Mouse (Mus musculus): ENCODE measurements around the gene 4930442H23Rik. TPM values are rescaled to one million over a fixed set of nuclear protein-coding genes. Genes with fewer than 3 reads are reported as not detected.

The 4930442H23Rik gene
- total and polyA plus RNA-seq, 2 experiments from 2014 or later: not detected

GRCm38 (mm10) chr10:81136706-81137231 is 46.9 kb downstream of the 4930442H23Rik start:
- WGBS: 1% methylated on average over 38 of the region's 50 CpGs
- no peak for TF ChIP-seq CTCF (IDR thresholded peaks at IDR 0.05)
- Histone ChIP-seq H3K9me3 (ENCODE audit: low read length) (no peaks in the 10 kb centered on the region), H3K36me3 (ENCODE audit: insufficient read depth, low read length) (no peaks in the 10 kb centered on the region), H3K4me2 (ENCODE audit: low read depth, low read length, poor library complexity, severe bottlenecking) (peak overlapping the region; percentile 100), H3K9ac (replicated peaks; ENCODE audit: low read length, poor library complexity, severe bottlenecking) (peak overlapping the region; percentile 97), H3K27me3 (ENCODE audit: insufficient read depth, low read length) (peaks cover 13% of the 10 kb centered on the region), H3K4me3 (ENCODE audit: low read depth, low read length) (peak overlapping the region; percentile 92), H3K27ac (ENCODE audit: low read depth, low read length) (peak overlapping the region; percentile 92), H3K4me1 (ENCODE audit: insufficient read depth, low read length) (peaks cover 8% of the 10 kb centered on the region; the same call in 1 of the 2 replicates)
- ATAC-seq (ENCODE audit: low FRiP score) (peak; percentile 31), DNase-seq (ENCODE audit: low spot score) (no peak)

- peak overlapping the region; percentile 97 for H3K9ac ChIP-seq (replicated peaks; ENCODE audit: low read length, poor library complexity, severe bottlenecking)
- no peak; the same call in 1 of the 2 replicates for TF ChIP-seq CTCF (IDR thresholded peaks at IDR 0.05)
- DNase-seq (ENCODE audit: low spot score) (peak; percentile 84), ATAC-seq (ENCODE audit: low FRiP score) (peak; percentile 9; the same call in 1 of the 2 replicates)
- H3K4me2 ChIP-seq (ENCODE audit: low read depth, low read length, poor library complexity, severe bottlenecking): peak overlapping the region; percentile 100
- WGBS: under 1% methylated on average over 66 of the region's 86 CpGs
- no peaks in the 10 kb centered on the region for H3K36me3 ChIP-seq (ENCODE audit: insufficient read depth, low read length)
- peaks cover 8% of the 10 kb centered on the region; the same call in 1 of the 2 replicates for H3K4me1 ChIP-seq (ENCODE audit: insufficient read depth, low read length)
- H3K27ac ChIP-seq (ENCODE audit: low read depth, low read length): peak overlapping the region; percentile 92
- H3K4me3 ChIP-seq (ENCODE audit: low read depth, low read length): peak overlapping the region; percentile 92
- no peaks in the 10 kb centered on the region for H3K9me3 ChIP-seq (ENCODE audit: low read length)
- H3K27me3 ChIP-seq (ENCODE audit: insufficient read depth, low read length): peaks cover 13% of the 10 kb centered on the region
These were observed 47.6 kb downstream of the 4930442H23Rik start for GRCm38 (mm10) chr10:81135831-81136705.

GRCm38 (mm10) chr10:81134966-81135681 is 48.5 kb downstream of the 4930442H23Rik start, which contains the start of gene Zbtb7a:
Zbtb7a (plus strand) TSS chr10:81135220.
- 1% methylated on average over 39 of the region's 41 CpGs for WGBS
- Histone ChIP-seq H3K4me2 (ENCODE audit: low read depth, low read length, poor library complexity, severe bottlenecking) (peak within 1 kb of the TSS; percentile 100), H3K27ac (ENCODE audit: low read depth, low read length) (peak within 1 kb of the TSS; percentile 92), H3K36me3 (ENCODE audit: insufficient read depth, low read length) (no peaks in the 10 kb centered on the region), H3K4me1 (ENCODE audit: insufficient read depth, low read length) (0 out of 2 replicates have a peak, but pooled peaks cover 5% of the 10 kb centered on the region), H3K27me3 (ENCODE audit: insufficient read depth, low read length) (peaks cover 13% of the 10 kb centered on the region), H3K4me3 (ENCODE audit: low read depth, low read length) (peak within 1 kb of the TSS; percentile 92), H3K9ac (replicated peaks; ENCODE audit: low read length, poor library complexity, severe bottlenecking) (peak within 1 kb of the TSS; percentile 97), H3K9me3 (ENCODE audit: low read length) (no peaks in the 10 kb centered on the region)
- TF ChIP-seq CTCF (IDR thresholded peaks at IDR 0.05): no peak
- DNase-seq (ENCODE audit: low spot score) (no peak), ATAC-seq (ENCODE audit: low FRiP score) (no peak)

GRCm38 (mm10) chr10:81134181-81134587 is 49.5 kb downstream of the 4930442H23Rik start:
- H3K36me3 ChIP-seq (ENCODE audit: insufficient read depth, low read length): no peaks in the 10 kb centered on the region
- peaks cover 13% of the 10 kb centered on the region for H3K27me3 ChIP-seq (ENCODE audit: insufficient read depth, low read length)
- no peak overlapping the region for H3K9ac ChIP-seq (replicated peaks; ENCODE audit: low read length, poor library complexity, severe bottlenecking)
- H3K4me2 ChIP-seq (ENCODE audit: low read depth, low read length, poor library complexity, severe bottlenecking): no peak overlapping the region
- no peaks in the 10 kb centered on the region for H3K9me3 ChIP-seq (ENCODE audit: low read length)
- TF ChIP-seq CTCF (IDR thresholded peaks at IDR 0.05): no peak
- DNase-seq (ENCODE audit: low spot score) (no peak), ATAC-seq (ENCODE audit: low FRiP score) (no peak)
- no peak overlapping the region for H3K27ac ChIP-seq (ENCODE audit: low read depth, low read length)
- H3K4me3 ChIP-seq (ENCODE audit: low read depth, low read length): no peak overlapping the region
- 0 out of 2 replicates have a peak, but pooled peaks cover 6% of the 10 kb centered on the region for H3K4me1 ChIP-seq (ENCODE audit: insufficient read depth, low read length)
- under 1% methylated on average over 16 of the region's 16 CpGs for WGBS

Other genes starting within 250 kb of the 4930442H23Rik start
- 27.6 and 40.7 TPM in 2 replicates for gene Gng7, start 168.9 kb downstream of the 4930442H23Rik start, total RNA-seq (2014; rRNA removed)
- gene Gng7, start 168.9 kb downstream of the 4930442H23Rik start, polyA plus RNA-seq (2015; fragmentation: Nextera tagmentation; extraction: Ambion mirVana): 29.5 and 29.9 TPM in 2 replicates
- 104 and 119 TPM in 2 replicates for gene Diras1, start 158.2 kb downstream of the 4930442H23Rik start, total RNA-seq (2014; rRNA removed)
- 95.2 and 98.3 TPM in 2 replicates for gene Diras1, start 158.2 kb downstream of the 4930442H23Rik start, polyA plus RNA-seq (2015; fragmentation: Nextera tagmentation; extraction: Ambion mirVana)
- gene Slc39a3, start 146.4 kb downstream of the 4930442H23Rik start, total RNA-seq (2014; rRNA removed): 115 and 122 TPM in 2 replicates
- 50.2 and 54.7 TPM in 2 replicates for gene Slc39a3, start 146.4 kb downstream of the 4930442H23Rik start, polyA plus RNA-seq (2015; fragmentation: Nextera tagmentation; extraction: Ambion mirVana)
- 216 and 236 TPM in 2 replicates for gene Sgta, start 123.7 kb downstream of the 4930442H23Rik start, total RNA-seq (2014; rRNA removed)
- 325 and 348 TPM in 2 replicates for gene Sgta, start 123.7 kb downstream of the 4930442H23Rik start, polyA plus RNA-seq (2015; fragmentation: Nextera tagmentation; extraction: Ambion mirVana)
- 59.9 and 67.1 TPM in 2 replicates for gene Thop1, start 113.8 kb downstream of the 4930442H23Rik start, total RNA-seq (2014; rRNA removed)
- 35.2 and 35.8 TPM in 2 replicates for gene Thop1, start 113.8 kb downstream of the 4930442H23Rik start, polyA plus RNA-seq (2015; fragmentation: Nextera tagmentation; extraction: Ambion mirVana)
- gene Creb3l3, start 85.0 kb downstream of the 4930442H23Rik start, total RNA-seq (2014; rRNA removed): 0.28 and 1.6 TPM in 2 replicates
- gene Creb3l3, start 85.0 kb downstream of the 4930442H23Rik start, polyA plus RNA-seq (2015; fragmentation: Nextera tagmentation; extraction: Ambion mirVana): 0.62 and 0.81 TPM in 2 replicates
- gene Map2k2, start 77.9 kb downstream of the 4930442H23Rik start, total RNA-seq (2014; rRNA removed): 256 and 261 TPM in 2 replicates
- gene Map2k2, start 77.9 kb downstream of the 4930442H23Rik start, polyA plus RNA-seq (2015; fragmentation: Nextera tagmentation; extraction: Ambion mirVana): 210 and 218 TPM in 2 replicates
- gene Zbtb7a, start 48.6 kb downstream of the 4930442H23Rik start, total RNA-seq (2014; rRNA removed): 23.6 and 29.5 TPM in 2 replicates
- gene Zbtb7a, start 48.6 kb downstream of the 4930442H23Rik start, polyA plus RNA-seq (2015; fragmentation: Nextera tagmentation; extraction: Ambion mirVana): 16.1 and 18.0 TPM in 2 replicates
- gene Pias4, start 15.9 kb downstream of the 4930442H23Rik start, total RNA-seq (2014; rRNA removed): 31.2 and 38.0 TPM in 2 replicates
- gene Pias4, start 15.9 kb downstream of the 4930442H23Rik start, polyA plus RNA-seq (2015; fragmentation: Nextera tagmentation; extraction: Ambion mirVana): 30.1 and 31.3 TPM in 2 replicates
- 2,062 and 2,304 TPM in 2 replicates for gene Eef2, start 7.2 kb downstream of the 4930442H23Rik start, total RNA-seq (2014; rRNA removed)
- gene Eef2, start 7.2 kb downstream of the 4930442H23Rik start, polyA plus RNA-seq (2015; fragmentation: Nextera tagmentation; extraction: Ambion mirVana): 440 and 459 TPM in 2 replicates
- 56.7 and 88.8 TPM in 2 replicates for gene Dapk3, start 844 bp downstream of the 4930442H23Rik start, total RNA-seq (2014; rRNA removed)
- gene Dapk3, start 844 bp downstream of the 4930442H23Rik start, polyA plus RNA-seq (2015; fragmentation: Nextera tagmentation; extraction: Ambion mirVana): 59.1 and 60.9 TPM in 2 replicates
- gene Nmrk2, start 18.2 kb upstream of the 4930442H23Rik start, total RNA-seq (2014; rRNA removed): not detected in 2 replicates
- gene Nmrk2, start 18.2 kb upstream of the 4930442H23Rik start, polyA plus RNA-seq (2015; fragmentation: Nextera tagmentation; extraction: Ambion mirVana): 0.14 TPM in 1 of 2 replicates, not detected in the other
- gene Atcay, start 47.0 kb upstream of the 4930442H23Rik start, total RNA-seq (2014; rRNA removed): 195 and 200 TPM in 2 replicates
- 91.4 and 94.1 TPM in 2 replicates for gene Atcay, start 47.0 kb upstream of the 4930442H23Rik start, polyA plus RNA-seq (2015; fragmentation: Nextera tagmentation; extraction: Ambion mirVana)
- 61.3 and 70.2 TPM in 2 replicates for gene Zfr2, start 49.3 kb upstream of the 4930442H23Rik start, total RNA-seq (2014; rRNA removed)
- gene Zfr2, start 49.3 kb upstream of the 4930442H23Rik start, polyA plus RNA-seq (2015; fragmentation: Nextera tagmentation; extraction: Ambion mirVana): 24.9 and 25.3 TPM in 2 replicates
- gene Matk, start 69.1 kb upstream of the 4930442H23Rik start, total RNA-seq (2014; rRNA removed): 110 and 114 TPM in 2 replicates
- 96.9 and 108 TPM in 2 replicates for gene Matk, start 69.1 kb upstream of the 4930442H23Rik start, polyA plus RNA-seq (2015; fragmentation: Nextera tagmentation; extraction: Ambion mirVana)
- gene Mrpl54, start 83.1 kb upstream of the 4930442H23Rik start, total RNA-seq (2014; rRNA removed): 145 and 164 TPM in 2 replicates
- 162 and 179 TPM in 2 replicates for gene Mrpl54, start 83.1 kb upstream of the 4930442H23Rik start, polyA plus RNA-seq (2015; fragmentation: Nextera tagmentation; extraction: Ambion mirVana)
- gene Apba3, start 83.1 kb upstream of the 4930442H23Rik start, total RNA-seq (2014; rRNA removed): 45.0 and 64.8 TPM in 2 replicates
- 25.0 and 25.2 TPM in 2 replicates for gene Apba3, start 83.1 kb upstream of the 4930442H23Rik start, polyA plus RNA-seq (2015; fragmentation: Nextera tagmentation; extraction: Ambion mirVana)
- 6.5 and 9.2 TPM in 2 replicates for gene Tjp3, start 107.7 kb upstream of the 4930442H23Rik start, total RNA-seq (2014; rRNA removed)
- gene Tjp3, start 107.7 kb upstream of the 4930442H23Rik start, polyA plus RNA-seq (2015; fragmentation: Nextera tagmentation; extraction: Ambion mirVana): 5.1 and 6.3 TPM in 2 replicates
- gene Pip5k1c, start 109.1 kb upstream of the 4930442H23Rik start, total RNA-seq (2014; rRNA removed): 248 and 256 TPM in 2 replicates
- 125 and 129 TPM in 2 replicates for gene Pip5k1c, start 109.1 kb upstream of the 4930442H23Rik start, polyA plus RNA-seq (2015; fragmentation: Nextera tagmentation; extraction: Ambion mirVana)
- 19.5 and 22.7 TPM in 2 replicates for gene Cactin, start 137.3 kb upstream of the 4930442H23Rik start, total RNA-seq (2014; rRNA removed)
- 18.4 and 20.2 TPM in 2 replicates for gene Cactin, start 137.3 kb upstream of the 4930442H23Rik start, polyA plus RNA-seq (2015; fragmentation: Nextera tagmentation; extraction: Ambion mirVana)
- 4.3 and 7.0 TPM in 2 replicates for gene Tbxa2r, start 144.9 kb upstream of the 4930442H23Rik start, total RNA-seq (2014; rRNA removed)
- gene Tbxa2r, start 144.9 kb upstream of the 4930442H23Rik start, polyA plus RNA-seq (2015; fragmentation: Nextera tagmentation; extraction: Ambion mirVana): 3.8 and 4.7 TPM in 2 replicates
- 0.09 and 0.16 TPM in 2 replicates for gene Gipc3, start 159.4 kb upstream of the 4930442H23Rik start, total RNA-seq (2014; rRNA removed)
- gene Gipc3, start 159.4 kb upstream of the 4930442H23Rik start, polyA plus RNA-seq (2015; fragmentation: Nextera tagmentation; extraction: Ambion mirVana): not detected in 2 replicates
- gene Hmg20b, start 166.6 kb upstream of the 4930442H23Rik start, total RNA-seq (2014; rRNA removed): 9.6 and 12.6 TPM in 2 replicates
- 23.4 and 24.5 TPM in 2 replicates for gene Hmg20b, start 166.6 kb upstream of the 4930442H23Rik start, polyA plus RNA-seq (2015; fragmentation: Nextera tagmentation; extraction: Ambion mirVana)
- gene Mfsd12, start 173.6 kb upstream of the 4930442H23Rik start, total RNA-seq (2014; rRNA removed): 31.9 and 40.6 TPM in 2 replicates
- gene Mfsd12, start 173.6 kb upstream of the 4930442H23Rik start, polyA plus RNA-seq (2015; fragmentation: Nextera tagmentation; extraction: Ambion mirVana): 13.6 and 15.4 TPM in 2 replicates
- 1.4 TPM in 1 of 2 replicates, not detected in the other for gene 4930404N11Rik, start 182.0 kb upstream of the 4930442H23Rik start, total RNA-seq (2014; rRNA removed)
- gene 4930404N11Rik, start 182.0 kb upstream of the 4930442H23Rik start, polyA plus RNA-seq (2015; fragmentation: Nextera tagmentation; extraction: Ambion mirVana): 0.47 and 0.54 TPM in 2 replicates
- gene Fzr1, start 194.7 kb upstream of the 4930442H23Rik start, total RNA-seq (2014; rRNA removed): 92.6 and 98.3 TPM in 2 replicates
- 147 and 149 TPM in 2 replicates for gene Fzr1, start 194.7 kb upstream of the 4930442H23Rik start, polyA plus RNA-seq (2015; fragmentation: Nextera tagmentation; extraction: Ambion mirVana)
- 120 and 132 TPM in 2 replicates for gene Dohh, start 200.6 kb upstream of the 4930442H23Rik start, total RNA-seq (2014; rRNA removed)
- 95.8 and 115 TPM in 2 replicates for gene Dohh, start 200.6 kb upstream of the 4930442H23Rik start, polyA plus RNA-seq (2015; fragmentation: Nextera tagmentation; extraction: Ambion mirVana)
- 0.88 and 2.7 TPM in 2 replicates for gene Gm48551, start 200.6 kb upstream of the 4930442H23Rik start, total RNA-seq (2014; rRNA removed)
- 5.8 and 10.2 TPM in 2 replicates for gene Gm48551, start 200.6 kb upstream of the 4930442H23Rik start, polyA plus RNA-seq (2015; fragmentation: Nextera tagmentation; extraction: Ambion mirVana)
- 6.6 TPM in 1 of 2 replicates, not detected in the other for gene Gm48552, start 205.2 kb upstream of the 4930442H23Rik start, total RNA-seq (2014; rRNA removed)
- 1.6 and 3.9 TPM in 2 replicates for gene Gm48552, start 205.2 kb upstream of the 4930442H23Rik start, polyA plus RNA-seq (2015; fragmentation: Nextera tagmentation; extraction: Ambion mirVana)
- gene Smim24, start 209.2 kb upstream of the 4930442H23Rik start, total RNA-seq (2014; rRNA removed): 1.5 and 1.7 TPM in 2 replicates
- gene Smim24, start 209.2 kb upstream of the 4930442H23Rik start, polyA plus RNA-seq (2015; fragmentation: Nextera tagmentation; extraction: Ambion mirVana): 1.1 and 2.0 TPM in 2 replicates

Data from midbrain, postnatal 0 days (tissue).